Mouse (Mus musculus) lung, adult 18-20 months (tissue): ENCODE results near the gene Ms4a6b.
"Not testable (repeated sequence)": the region's sequence is repeated elsewhere in the genome, so short reads cannot be mapped to it uniquely, and the experiment has no call there.

Experiments used
- DNase-seq, 2 experiments: peaks; one replicate each; pipeline ENCODE4 v3.0.0; 2022; ENCODE audit warnings: mixed read lengths in 2 of 2

Gene Ms4a6b

DNA sequence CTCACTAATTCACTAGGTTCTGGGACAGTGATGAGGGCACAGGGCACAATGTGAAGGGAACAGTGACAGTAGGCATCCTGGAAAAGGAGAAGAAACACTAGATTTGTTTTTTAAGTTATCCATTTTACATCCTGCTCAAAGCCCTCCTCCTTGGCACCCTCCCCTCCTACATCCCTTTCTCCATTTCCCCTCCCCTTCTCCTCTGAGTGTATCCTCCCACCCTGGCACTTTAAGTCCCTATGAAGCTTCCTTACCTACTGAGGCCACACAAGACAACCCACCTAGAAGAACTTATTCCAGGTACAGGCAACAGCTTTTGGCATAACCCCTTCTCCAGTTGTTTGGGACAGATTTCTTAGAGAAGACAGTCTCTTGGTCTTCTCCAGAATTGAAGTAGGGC lies at the start of gene Ms4a6b:
Gene Ms4a6b (plus strand): TSS at position 267 of the 400 bp plus-strand sequence.
- DNase-seq: no peak

DNA sequence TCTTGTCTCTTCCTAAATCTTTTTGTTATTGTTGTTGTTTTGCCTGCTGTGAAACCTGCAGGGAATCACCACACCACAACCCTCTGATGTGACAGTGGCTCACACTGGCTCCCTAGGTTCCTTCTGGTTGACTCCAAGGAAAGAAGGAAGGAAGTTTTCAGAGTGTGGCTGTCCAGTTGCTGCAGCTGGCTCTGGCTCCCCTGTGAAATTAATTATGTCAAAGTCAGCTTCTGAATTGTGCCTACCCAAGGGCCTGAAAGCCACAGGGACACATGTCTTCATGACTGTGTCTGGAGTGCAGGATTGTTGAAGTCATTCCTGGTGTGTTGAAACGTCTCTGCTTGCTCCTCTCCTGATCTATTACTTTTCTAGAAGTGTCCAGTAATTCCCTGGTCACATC lies 48.0 kb upstream of the Ms4a6b start:
- DNase-seq: not testable (repeated sequence)

DNA sequence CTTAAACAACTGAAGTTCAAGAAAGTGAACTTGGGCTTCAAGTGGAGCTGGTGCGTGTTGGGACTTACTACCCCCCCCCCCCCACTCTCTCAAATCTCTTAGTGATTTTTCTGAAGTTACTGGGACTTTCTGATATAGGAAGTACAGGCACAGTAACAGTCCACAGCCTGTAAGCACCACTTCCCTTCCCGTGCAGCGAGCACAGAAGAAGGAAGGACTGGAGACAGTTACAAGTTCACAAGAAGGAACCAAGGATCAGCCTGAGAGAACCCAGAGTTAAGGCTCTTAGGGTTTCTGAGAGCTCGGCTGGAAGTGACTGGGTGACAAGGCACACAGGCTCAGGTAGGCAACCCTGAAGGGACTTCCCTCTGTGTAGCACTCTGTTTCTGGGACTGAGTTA lies 47.1 kb upstream of the Ms4a6b start, which contains the start of gene Ms4a6c:
Gene Ms4a6c (plus strand): TSS at position 152 of the 400 bp plus-strand sequence.
- not testable (repeated sequence) for DNase-seq

DNA sequence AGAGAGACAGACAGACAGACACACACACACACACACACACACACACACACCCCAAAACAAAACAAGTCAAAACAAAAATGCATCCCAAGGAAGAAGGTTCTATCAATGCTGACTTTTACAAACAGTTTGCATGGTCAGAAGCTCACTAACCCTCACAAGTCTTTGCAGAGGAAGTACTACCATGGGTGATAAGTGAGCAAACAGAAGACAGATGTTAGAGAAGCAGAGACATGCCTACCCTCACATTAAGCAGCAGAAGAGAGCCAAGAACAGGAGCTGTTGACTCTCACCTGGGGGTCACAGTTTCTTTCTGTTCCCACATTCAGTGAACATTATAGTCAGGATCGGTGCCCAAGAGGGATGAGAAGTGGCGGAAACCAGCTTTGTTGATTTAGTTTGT lies 36.6 kb upstream of the Ms4a6b start:
- no peak for DNase-seq

DNA sequence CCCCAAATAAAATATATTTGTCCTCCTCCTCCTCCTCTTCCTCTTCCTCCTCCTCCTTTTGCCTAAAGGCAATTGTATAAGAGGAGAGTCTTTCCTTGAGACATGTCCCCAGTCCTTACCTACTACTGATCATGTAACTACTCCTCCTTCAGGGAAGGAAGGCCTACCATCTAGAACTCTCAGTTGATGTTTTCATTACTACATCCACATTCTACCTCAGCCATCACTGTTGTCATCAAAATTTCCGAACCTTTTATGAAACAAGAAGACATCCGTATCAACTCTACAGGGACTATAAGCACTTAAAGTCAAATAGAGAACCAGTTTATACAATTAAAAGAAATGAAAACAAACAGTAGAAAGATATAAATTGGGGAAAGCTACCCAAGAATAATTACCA lies 33.6 kb upstream of the Ms4a6b start:
- DNase-seq: no peak

DNA sequence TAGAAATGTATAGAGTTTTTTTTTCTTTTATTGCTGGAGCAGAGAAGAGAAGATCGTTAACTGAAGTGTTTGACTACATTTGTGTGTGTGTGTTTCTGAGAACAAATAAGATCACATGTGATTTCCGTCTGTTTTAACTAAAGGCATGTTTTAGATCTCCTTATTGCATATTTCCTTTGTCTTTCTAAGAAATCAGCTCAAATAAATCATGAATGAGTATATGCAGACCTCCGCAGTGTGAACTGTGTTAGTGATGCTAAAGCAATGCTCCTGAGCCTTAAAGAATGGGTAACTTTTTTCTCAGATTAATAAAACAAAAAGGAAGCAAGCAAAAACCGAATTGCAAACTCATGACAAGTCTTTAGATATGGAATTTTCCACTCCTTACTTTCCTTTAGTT lies 32.4 kb upstream of the Ms4a6b start:
- no peak for DNase-seq

DNA sequence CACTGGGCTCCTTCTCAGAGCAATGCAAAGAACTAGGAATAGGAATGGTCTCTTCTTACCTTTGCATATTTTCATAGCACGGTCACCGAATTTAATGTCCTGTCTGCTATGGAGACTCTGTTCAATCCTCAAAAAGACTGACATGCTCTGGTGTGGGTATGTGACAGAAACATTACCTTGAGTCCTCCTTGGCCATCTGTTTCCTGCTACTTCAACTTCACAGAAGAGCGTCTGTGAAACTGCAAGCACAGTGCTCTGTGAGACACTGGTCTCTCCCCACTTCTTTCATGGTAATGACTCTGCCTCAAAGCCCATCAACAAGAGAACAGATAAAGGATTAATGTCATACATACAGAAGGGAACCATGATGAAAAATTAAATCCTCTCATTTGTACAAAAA lies 31.9 kb upstream of the Ms4a6b start:
- DNase-seq: no peak

DNA sequence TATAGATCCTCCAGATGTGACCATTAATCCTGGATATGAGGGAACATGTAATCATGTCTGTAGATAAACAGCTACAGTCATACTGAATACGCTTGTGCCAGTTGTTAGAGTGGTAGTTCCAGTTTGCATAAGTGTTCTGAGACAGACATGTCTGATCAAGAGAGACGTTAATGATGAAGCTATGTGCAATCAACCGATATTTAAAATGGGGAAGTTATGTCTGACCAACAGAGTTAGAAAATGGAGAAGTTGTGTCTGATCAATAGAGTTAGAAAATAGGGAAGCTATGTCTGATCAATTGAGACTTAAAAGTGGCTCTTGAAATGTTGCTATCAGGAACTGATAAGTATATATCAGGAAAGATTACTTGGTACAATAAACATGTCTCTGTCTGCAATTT lies 31.0 kb upstream of the Ms4a6b start:
- no peak for DNase-seq

DNA sequence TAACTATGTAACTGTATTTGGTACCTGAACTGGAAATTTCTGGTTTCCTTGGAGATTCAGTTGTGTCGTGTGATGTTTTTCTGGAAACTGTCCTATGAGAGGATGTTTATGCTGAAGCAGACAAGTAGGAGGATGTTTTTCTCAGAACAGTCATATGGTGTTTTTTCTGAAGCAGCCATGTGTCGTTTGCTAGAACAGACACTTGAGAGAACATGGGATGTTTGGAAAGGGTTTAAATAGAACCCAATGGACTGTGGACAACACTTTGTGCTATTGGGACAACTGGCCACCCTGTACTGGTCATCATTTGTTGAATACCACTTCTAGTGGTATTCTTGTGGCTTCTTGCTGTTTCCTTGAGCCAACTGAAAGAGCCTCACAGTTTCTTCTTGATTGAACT lies 30.6 kb upstream of the Ms4a6b start, which contains the start of gene Gm8369:
Gene Gm8369 (plus strand): TSS at position 193 of the 400 bp plus-strand sequence.
- no peak for DNase-seq

DNA sequence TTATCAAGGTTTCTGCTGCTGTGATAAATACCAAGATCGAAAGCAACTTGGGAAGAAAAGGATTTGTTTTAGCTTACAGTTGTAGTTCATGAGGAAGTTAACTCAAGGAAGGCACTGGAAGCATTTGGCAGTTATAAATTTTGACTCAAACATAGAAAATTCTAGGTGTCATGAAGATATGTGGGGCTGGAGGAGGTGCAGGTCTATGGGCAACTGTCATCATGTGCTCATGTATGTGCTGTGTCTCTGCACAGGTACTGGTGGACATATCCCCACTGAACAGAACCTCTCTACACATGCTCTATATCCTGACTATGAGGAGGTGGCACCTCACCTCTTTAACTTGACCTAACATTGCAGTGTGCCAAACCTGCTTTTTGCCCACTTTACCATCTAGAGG lies 29.7 kb upstream of the Ms4a6b start:
- DNase-seq: no peak

DNA sequence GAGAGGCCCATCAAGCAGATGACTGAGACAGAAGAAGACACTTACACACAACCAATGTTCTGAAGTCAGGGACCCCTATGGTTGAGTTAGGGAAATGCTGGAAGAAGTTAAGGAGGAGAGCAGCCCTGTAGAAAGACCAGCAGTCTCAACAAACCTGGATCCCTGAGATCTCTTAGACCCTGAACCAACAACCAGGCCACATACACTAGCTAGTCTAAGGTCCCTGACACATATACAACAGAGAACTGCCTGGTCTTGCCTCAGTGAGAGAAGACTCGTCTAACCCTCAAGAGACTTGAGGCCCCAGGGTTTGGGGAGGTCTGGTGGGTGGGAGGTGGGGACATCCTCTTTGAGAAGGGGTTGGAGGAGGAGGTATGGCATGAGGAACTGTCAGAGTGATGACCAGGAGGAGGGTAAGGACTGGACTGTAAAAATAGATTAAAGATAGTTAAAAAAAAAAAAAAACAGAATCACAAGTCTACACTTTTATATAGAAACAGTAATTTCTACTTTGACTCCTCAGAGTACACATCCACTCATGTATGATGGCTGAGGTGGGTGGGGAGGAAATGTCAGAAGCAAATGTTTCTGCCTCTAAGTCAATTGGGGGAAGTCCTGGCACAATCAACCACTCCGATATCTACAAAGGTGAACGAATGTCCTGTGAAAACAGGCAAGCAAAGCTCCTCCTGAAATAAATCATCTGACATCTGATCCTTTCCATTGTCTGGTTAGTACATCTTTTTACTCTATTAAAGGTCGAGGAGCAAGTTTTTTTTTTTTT lies 24.7 kb upstream of the Ms4a6b start:
- DNase-seq: no peak

DNA sequence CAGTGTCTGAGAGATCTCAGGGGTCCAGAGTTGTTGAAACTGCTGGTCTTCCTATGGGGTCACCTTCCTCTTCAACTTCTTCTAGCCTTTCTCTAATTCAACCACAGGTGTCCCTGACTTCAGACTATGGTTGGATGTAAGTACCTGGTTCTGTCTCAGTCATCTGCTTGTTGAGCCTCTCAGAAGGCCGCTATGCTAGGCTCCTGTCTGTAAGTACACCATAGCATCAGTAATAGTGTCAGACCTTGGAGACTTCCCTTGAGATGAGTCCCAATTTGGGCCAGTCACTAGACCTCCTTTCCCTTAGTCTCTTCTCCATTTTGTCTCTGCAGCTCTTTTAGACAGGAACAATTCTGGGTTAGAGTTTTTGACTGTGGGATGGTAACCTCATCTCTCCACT lies 23.6 kb upstream of the Ms4a6b start:
- DNase-seq: no peak

DNA sequence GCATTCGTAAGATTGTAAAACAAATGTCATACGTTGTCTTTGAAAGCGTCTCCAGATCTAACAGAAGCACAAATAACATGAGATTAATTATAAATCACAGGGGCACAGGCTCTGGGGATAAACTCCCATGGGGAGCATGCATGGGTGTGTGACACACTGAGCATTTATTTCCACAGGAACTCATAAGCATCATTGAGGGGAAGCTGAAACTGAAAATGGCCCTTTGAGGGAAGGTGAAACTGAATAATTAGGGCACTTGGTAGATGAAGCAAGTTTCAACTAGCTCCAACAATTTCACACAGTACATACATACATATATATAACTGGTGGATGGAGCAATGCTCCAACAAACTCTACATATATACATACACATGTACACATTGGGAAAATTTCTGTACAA lies 21.8 kb upstream of the Ms4a6b start:
- no peak for DNase-seq

DNA sequence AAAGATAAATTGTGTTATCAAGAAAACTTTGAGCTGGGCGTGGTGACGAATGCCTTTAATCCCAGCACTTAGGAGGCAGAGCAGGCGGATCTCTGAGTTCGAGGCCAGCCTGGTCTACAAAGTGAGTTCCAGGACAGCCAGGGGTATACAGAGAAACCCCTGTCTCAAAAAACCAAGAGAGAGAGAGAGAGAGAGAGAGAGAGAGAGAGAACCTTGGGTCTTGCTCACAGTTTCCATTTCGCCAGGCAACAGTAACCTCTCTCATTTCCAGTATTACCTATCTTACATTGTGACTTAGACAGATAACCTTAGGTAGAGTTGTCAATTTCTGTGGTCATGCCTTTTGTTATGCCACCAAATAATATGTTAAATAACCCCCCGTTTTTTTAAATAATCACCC lies 20.0 kb upstream of the Ms4a6b start:
- DNase-seq: no peak

DNA sequence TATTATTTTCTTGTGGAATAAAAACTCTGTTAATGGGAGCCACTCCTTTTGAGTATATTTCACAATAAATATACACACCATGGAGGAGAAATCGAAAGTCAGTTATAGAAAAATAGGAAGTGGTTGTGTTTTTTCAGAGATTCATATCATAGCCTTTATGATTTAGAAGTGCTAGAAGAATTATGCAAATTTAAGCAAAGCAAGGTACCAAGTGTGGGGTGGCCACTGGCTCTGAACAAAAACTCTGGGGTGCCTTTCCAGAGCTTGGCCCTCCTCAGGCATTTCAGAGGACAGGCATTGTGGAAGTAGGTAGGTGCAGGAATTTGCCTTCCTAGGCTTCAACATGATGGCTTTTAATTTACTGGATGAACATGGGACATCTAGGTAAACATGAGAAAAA lies 19.0 kb upstream of the Ms4a6b start:
- DNase-seq: not testable (repeated sequence)

DNA sequence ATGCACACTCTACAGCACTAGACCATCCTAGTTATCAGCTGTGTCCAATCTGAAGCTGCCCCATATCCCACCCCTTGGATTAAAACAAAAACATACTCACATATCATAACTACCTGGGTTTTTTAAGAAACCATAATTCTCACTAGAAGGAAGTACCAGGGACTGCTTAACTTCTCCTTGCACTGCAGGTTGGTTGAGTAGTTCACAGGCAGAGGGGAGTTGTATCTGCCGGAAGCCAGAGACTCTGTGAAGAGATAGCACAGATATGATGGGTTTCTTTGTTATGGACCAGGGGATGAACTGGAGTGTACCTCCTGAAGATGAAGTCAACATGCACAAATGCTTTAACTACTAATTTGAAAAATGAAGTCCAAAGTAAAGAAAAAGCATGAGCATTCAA lies 15.5 kb upstream of the Ms4a6b start:
- DNase-seq: no peak

DNA sequence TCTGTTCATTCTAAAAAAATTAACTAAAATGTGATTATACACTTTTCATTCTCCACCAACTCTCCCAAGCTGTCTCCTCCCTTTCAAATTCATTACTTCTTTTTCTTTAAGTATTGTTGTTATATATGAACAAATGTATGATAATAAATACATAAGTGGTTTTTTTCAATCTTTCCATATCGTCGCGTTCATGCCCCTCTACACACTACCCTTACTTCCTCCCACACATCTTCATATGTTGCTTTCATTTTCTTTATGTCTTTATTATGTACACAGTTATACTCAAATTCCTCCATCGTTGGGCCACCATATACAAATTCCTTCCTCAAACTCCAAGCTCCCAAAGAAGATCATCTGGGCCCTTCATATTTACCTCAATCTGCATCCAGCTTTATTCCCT lies 15.0 kb upstream of the Ms4a6b start:
- no peak for DNase-seq

DNA sequence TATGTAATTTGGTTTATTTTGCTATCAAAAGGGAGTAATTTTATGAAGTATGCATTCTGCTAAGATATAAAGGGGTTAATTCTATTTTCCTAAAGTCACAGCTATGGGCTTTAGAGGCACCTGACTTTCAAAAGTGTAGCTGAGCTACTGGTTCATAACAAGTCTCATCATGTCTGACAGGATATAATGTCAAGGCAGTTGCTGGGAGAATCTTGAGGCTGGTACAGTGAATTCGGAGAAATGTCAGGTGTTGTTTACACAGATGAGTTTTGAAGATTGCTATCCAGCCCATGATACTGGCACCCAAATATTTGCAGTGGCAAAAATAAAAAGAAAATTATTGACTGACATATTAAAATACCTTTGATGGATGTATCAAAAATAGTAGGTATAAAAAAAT lies 11.5 kb upstream of the Ms4a6b start:
- no peak for DNase-seq

DNA sequence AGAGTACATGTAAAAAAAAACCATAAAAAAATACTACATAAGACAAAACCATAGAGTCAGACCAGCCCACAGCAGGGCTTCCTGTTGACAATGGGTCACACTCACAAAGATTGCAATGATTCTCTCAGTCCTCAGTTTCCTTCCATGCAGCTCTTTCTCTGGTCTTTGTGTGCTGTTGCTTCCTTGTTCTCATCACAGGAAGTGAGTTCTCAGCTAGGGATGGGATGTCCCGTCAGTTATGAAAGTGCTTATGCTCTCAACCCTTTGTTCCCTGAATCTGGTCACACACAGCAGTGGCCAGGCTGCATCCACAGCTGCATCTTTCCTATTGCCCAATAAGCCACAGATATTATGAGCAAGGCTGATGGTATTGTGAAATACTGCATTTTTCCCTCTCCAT lies 2.9 kb upstream of the Ms4a6b start:
- DNase-seq: no peak

DNA sequence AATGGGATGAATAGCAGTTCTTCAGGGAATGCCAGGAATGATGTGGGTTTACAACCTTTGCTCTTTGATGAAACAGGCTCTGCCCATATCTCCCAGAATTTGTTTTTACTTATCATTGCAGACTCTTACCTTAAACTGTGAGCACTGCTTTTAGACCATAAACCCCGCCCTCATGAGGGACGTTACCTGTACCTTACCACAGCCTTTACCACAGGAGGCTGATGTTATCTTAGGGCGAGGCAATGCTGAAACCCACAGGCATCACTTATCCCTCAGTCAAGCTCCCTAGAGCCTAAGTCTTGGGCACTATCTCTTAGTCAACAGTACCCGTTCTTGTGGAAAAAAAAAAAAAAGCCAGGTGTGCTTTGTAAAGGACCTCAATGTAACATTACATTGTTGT lies 533 bp downstream of the Ms4a6b start:
- no peak for DNase-seq

DNA sequence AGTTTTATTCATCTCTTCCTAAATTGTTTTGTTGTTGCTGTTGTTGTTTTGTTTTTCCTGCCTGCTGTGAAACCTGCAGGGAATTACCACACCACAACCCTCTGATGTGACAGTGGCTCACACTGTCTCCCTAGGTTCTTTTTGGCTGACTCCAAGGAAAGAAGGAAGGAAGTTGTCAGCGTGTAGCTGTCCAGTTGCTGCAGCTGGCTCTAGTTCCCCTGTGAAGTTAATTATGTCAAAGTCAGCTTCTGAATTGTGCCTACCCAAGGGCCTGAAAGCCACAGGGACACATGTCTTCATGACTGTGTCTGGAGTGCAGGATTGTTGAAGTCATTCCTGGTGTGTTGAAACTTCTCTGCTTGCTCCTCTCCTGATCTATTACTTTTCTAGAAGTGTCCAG lies 1.1 kb downstream of the Ms4a6b start:
- not testable (repeated sequence) for DNase-seq

DNA sequence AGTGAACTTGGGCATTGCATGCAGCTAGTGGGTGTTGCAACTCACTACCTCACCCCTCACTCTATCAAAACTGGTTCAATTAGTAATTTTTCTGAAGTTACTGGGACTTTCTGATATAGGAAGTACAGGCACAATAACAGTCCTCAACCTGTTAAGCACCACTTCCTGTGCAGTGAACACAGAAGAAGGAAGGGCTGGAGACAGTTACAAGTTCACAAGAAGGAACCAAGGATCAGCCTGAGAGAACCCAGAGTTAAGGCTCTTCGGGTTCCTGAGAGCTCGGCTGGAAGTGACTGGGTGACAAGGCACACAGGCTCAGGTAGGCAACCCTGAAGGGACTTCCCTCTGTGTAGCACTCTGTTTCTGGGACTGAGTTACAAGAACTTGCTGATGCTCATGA lies 2.0 kb downstream of the Ms4a6b start:
- not testable (repeated sequence) for DNase-seq

DNA sequence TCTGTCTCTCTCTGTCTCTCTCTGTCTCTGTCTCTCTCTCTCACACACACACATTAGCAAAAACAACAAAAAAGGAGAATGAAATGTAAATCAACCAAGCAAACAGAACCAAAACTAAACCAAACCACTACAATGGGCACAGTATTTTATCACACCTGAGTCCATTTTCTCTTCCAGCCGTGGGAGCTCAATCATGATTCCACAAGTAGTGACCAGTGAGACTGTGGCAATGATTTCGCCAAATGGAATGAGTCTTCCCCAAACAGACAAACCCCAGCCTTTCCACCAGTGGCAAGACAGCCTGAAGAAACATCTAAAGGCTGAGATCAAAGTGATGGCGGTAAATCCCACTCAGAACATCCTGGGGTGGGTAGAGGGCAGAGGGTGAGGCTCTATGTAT lies 3.8 kb downstream of the Ms4a6b start:
- no peak for DNase-seq

DNA sequence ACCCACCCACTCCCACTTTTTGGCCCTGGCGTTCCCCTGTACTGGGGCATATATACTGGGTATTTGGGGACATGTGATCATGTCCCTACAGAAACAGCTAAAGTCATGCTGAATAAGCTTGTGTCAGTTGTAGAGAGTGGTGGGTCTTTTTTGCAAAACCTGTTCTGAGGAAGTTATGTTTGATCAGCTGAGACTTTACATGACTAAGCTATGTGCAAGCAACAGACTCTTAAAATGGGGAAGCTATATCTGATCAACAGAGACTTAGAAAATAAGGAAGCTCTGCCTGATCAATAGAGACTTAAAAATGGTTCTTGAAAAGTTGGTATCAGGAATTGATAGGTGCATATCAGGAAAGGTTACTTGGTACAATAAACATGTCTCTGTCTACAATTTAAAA lies 17.1 kb downstream of the Ms4a6b start:
- DNase-seq: no peak

DNA sequence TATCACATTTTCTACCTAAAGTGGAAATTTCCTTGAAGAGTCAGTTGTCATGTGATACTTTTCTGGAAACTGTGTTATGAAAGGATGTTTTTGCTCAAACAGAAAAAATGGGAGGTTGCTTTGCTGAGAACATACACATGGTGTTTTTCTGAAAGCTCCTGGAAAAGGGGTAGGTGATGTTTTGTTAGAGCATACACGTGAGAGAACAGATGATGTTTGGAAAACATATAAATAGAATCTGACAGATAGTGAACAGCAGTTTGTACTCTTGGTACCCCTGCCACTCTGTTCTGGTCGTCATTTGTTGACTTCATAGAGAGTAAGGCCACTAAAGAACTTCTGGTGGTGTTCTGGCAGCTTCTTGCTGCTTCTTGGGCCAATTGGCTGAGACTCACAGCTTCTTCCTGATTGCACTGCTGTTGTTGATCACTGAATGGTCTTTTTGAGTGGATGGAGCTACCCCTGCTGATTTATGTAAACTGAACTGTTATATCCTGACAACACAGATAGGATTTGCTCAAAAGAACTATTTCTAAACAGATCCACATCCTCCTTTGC lies 17.7 kb downstream of the Ms4a6b start:
- peak; percentile 40 to 54 for DNase-seq
